Mouse (Mus musculus) limb, embryonic 11.5 days (tissue): ENCODE measurements around the gene Fabp3. TPM values are rescaled to one million over a fixed set of nuclear protein-coding genes. Genes with fewer than 3 reads are reported as not detected.

ENCODE experiments used
- ATAC-seq: fragments of 200-750 bp; cut with Nextera tagmentation; 2 replicates; pipeline ENCODE4 v1.8.0; 2017; ENCODE audit warnings: low read depth; ENCODE audit not compliant: insufficient number of reproducible peaks, low FRiP score, low TSS enrichment
- DNase-seq: peaks from one replicate; pipeline ENCODE4 v3.0.0-alpha.2; 2015; ENCODE audit warnings: low spot score
- H3K27ac ChIP-seq: fragments of 300-500 bp; sonication (generic); replicated peaks from 2 replicates; pipeline ENCODE4 v1.5.1; 2014; ENCODE audit warnings: low read depth, mild to moderate bottlenecking, low read length
- H3K27me3 ChIP-seq: fragments of 300-500 bp; sonication (generic); 2 replicates; pipeline ENCODE4 v1.6.1; 2014; ENCODE audit warnings: mild to moderate bottlenecking, low read length, mixed read lengths; ENCODE audit not compliant: control insufficient read depth, insufficient read depth
- H3K36me3 ChIP-seq: fragments of 300-500 bp; sonication (generic); 2 replicates; pipeline ENCODE4 v1.6.1; 2014; ENCODE audit warnings: mild to moderate bottlenecking, low read length, moderate library complexity, mixed read lengths; ENCODE audit not compliant: control insufficient read depth, insufficient read depth
- H3K4me1 ChIP-seq: fragments of 300-500 bp; sonication (generic); 2 replicates; pipeline ENCODE4 v1.6.1; 2014; ENCODE audit warnings: low read length, mixed read lengths; ENCODE audit not compliant: control insufficient read depth, insufficient read depth
- H3K4me2 ChIP-seq: fragments of 300-500 bp; sonication (generic); 2 replicates; pipeline ENCODE4 v1.6.1; 2014; ENCODE audit warnings: low read depth, mild to moderate bottlenecking, moderate library complexity; ENCODE audit not compliant: severe bottlenecking
- H3K4me3 ChIP-seq: fragments of 300-500 bp; sonication (generic); 2 replicates; pipeline ENCODE4 v1.5.1; 2014; ENCODE audit warnings: low read depth, low read length
- H3K9ac ChIP-seq: fragments of 300-500 bp; sonication (generic); 2 replicates; pipeline ENCODE4 v1.6.1; 2014; ENCODE audit warnings: mild to moderate bottlenecking, low read length
- H3K9me3 ChIP-seq: fragments of 300-500 bp; sonication (generic); 2 replicates; pipeline ENCODE4 v1.6.1; 2016; ENCODE audit warnings: low read length; ENCODE audit not compliant: control insufficient read depth
- WGBS: fragments of 180-500 bp; shearing (Covaris S2); extraction: QIAGEN DNeasy Blood & Tissue Kit; methylation state at CpG from one replicate; pipeline ENCODE4 v1.1.7; 2014; 5-methylcytosine and 5-hydroxymethylcytosine counted together
- polyA plus RNA-seq: library from polyadenylated mRNA; unstranded; fragments of >200 nt; fragmentation: Nextera tagmentation; extraction: Ambion mirVana; gene quantifications from 2 replicates; pipeline ENCODE4 v1.2.1, GENCODE M21; 2014

Fabp3 gene
- polyA plus RNA-seq, 1 experiment from 2014 or later = 5.1 TPM

DNA sequence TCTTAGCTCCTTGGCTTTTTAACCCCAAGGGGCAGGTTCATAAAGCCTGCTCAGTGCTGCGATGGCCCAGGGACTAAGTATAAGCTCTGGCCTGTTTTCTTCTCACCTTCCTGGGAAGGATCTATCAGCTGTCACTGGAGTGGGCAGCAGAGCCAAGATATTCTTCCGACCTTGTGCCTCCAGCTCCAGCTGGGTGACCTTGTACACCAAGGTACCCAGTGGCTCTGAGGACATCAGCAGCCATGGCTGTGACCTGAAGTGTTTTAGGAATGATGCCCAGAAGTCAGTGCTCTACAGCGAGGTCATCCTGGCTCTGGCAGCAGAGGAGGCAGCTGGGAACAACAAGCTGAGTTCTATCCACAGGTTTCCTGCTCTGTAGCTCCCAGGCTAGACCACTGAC is 4.1 kb downstream of the Fabp3 start:
- WGBS = 82% methylated on average over 3 of the region's 3 CpGs
- ATAC-seq (no peak), DNase-seq (no peak)
- Histone ChIP-seq H3K9ac (no peak overlapping the region), H3K4me1 (peaks cover 13% of the 10 kb centered on the region; the same call in 1 of the 2 replicates), H3K36me3 (peaks cover 3% of the 10 kb centered on the region; the same call in 1 of the 2 replicates), H3K27ac (no peak overlapping the region), H3K27me3 (peaks cover 27% of the 10 kb centered on the region), H3K9me3 (no peaks in the 10 kb centered on the region), H3K4me2 (no peak overlapping the region), H3K4me3 (no peak overlapping the region)

GRCm38 (mm10) chr4:130313552-130313951 is 5.2 kb downstream of the Fabp3 start:
- Histone ChIP-seq H3K9ac (no peak overlapping the region), H3K27me3 (peaks cover 16% of the 10 kb centered on the region), H3K4me1 (peaks cover 5% of the 10 kb centered on the region; the same call in 1 of the 2 replicates), H3K4me2 (no peak overlapping the region), H3K4me3 (no peak overlapping the region), H3K36me3 (peaks cover 3% of the 10 kb centered on the region; the same call in 1 of the 2 replicates), H3K9me3 (no peaks in the 10 kb centered on the region), H3K27ac (no peak overlapping the region)
- WGBS = 87% methylated on average over 4 of the region's 4 CpGs
- DNase-seq (no peak), ATAC-seq (no peak)

GRCm38 (mm10) chr4:130315771-130316527 is 7.6 kb downstream of the Fabp3 start:
- H3K27me3 ChIP-seq = no peaks in the 10 kb centered on the region
- H3K4me3 ChIP-seq = no peak overlapping the region
- peaks cover 4% of the 10 kb centered on the region; the same call in 1 of the 2 replicates for H3K36me3 ChIP-seq
- ATAC-seq = no peak
- H3K9ac ChIP-seq = no peak overlapping the region
- WGBS = 81% methylated on average over 13 of the region's 13 CpGs
- H3K9me3 ChIP-seq = no peaks in the 10 kb centered on the region
- H3K4me2 ChIP-seq = no peak overlapping the region
- H3K4me1 ChIP-seq = no peaks in the 10 kb centered on the region
- no peak for DNase-seq
- no peak overlapping the region for H3K27ac ChIP-seq

DNA sequence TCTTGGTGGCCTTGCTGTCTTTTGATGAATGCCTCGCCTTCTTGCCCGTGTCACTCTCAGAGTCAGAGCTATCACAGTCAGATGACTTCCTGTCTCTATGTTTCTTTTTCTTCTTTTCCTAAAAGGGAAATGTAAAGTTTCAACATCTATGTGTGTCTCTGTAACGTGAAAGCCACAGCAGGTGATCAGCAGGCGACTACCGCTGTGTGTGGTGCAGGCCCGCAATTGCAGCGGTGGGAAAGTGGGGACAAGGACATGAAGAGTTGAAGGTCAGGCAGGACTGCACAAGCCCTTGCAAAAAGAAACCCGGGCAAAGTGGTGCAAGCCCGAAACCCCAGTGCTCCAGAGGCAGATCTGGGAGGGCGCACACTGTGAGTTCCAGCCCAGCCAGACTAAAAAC is 8.3 kb downstream of the Fabp3 start:
- Histone ChIP-seq H3K36me3 (peaks cover 7% of the 10 kb centered on the region; the same call in 1 of the 2 replicates), H3K4me3 (no peak overlapping the region), H3K9ac (no peak overlapping the region), H3K9me3 (no peaks in the 10 kb centered on the region), H3K27ac (no peak overlapping the region), H3K4me1 (no peaks in the 10 kb centered on the region), H3K27me3 (no peaks in the 10 kb centered on the region), H3K4me2 (no peak overlapping the region)
- 88% methylated on average over 10 of the region's 10 CpGs for WGBS
- no peak for DNase-seq
- no peak for ATAC-seq

- no peak overlapping the region for H3K9ac ChIP-seq
- H3K4me1 ChIP-seq = no peaks in the 10 kb centered on the region
- H3K36me3 ChIP-seq = peaks cover 10% of the 10 kb centered on the region; the same call in 1 of the 2 replicates
- no peaks in the 10 kb centered on the region for H3K9me3 ChIP-seq
- no peak overlapping the region for H3K4me3 ChIP-seq
- H3K27me3 ChIP-seq = no peaks in the 10 kb centered on the region
- H3K27ac ChIP-seq = no peak overlapping the region
- DNase-seq (no peak), ATAC-seq (no peak)
- WGBS = 68% methylated on average over 3 of the region's 3 CpGs
- H3K4me2 ChIP-seq = no peak overlapping the region
These were observed 9.7 kb downstream of the Fabp3 start for GRCm38 (mm10) chr4:130318122-130318521.

DNA sequence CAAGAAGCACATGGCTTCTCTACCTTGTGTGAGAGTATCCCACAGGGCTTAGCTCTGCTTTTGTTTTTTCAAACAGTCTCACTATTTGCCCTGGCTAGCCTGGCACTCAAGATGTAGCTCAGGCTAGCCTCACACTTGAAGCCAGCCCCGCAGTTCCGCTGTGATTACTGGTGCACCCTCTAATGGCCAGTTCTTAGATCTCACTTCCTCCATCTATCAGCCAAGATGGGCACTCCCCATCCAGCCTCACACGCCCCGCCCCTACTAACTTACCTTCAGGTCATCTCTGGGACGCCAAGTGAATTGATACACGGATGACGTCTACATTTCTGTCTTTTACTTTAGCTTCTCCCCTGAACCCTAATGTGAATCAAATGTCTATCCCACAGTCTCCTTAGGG is 11.2 kb downstream of the Fabp3 start:
- ATAC-seq (no peak), DNase-seq (no peak)
- Histone ChIP-seq H3K27me3 (no peaks in the 10 kb centered on the region), H3K4me2 (no peak overlapping the region), H3K4me3 (no peak overlapping the region), H3K27ac (no peak overlapping the region), H3K36me3 (peaks cover 10% of the 10 kb centered on the region; the same call in 1 of the 2 replicates), H3K9ac (no peak overlapping the region), H3K9me3 (no peaks in the 10 kb centered on the region), H3K4me1 (no peaks in the 10 kb centered on the region)
- WGBS = 85% methylated on average over 7 of the region's 7 CpGs

GRCm38 (mm10) chr4:130321640-130322039 is 13.2 kb downstream of the Fabp3 start:
- Histone ChIP-seq H3K36me3 (peaks cover 11% of the 10 kb centered on the region), H3K4me3 (no peak overlapping the region), H3K27ac (no peak overlapping the region), H3K4me2 (no peak overlapping the region), H3K4me1 (no peaks in the 10 kb centered on the region), H3K9ac (no peak overlapping the region), H3K27me3 (no peaks in the 10 kb centered on the region), H3K9me3 (no peaks in the 10 kb centered on the region)
- ATAC-seq (no peak), DNase-seq (no peak)
- 94% methylated on average over 7 of the region's 7 CpGs for WGBS

GRCm38 (mm10) chr4:130322567-130322966 is 14.2 kb downstream of the Fabp3 start:
- no peak overlapping the region for H3K4me3 ChIP-seq
- no peaks in the 10 kb centered on the region for H3K27me3 ChIP-seq
- H3K4me2 ChIP-seq = no peak overlapping the region
- 86% methylated on average over 7 of the region's 7 CpGs for WGBS
- DNase-seq = no peak
- peaks cover 11% of the 10 kb centered on the region for H3K36me3 ChIP-seq
- H3K27ac ChIP-seq = no peak overlapping the region
- no peaks in the 10 kb centered on the region for H3K4me1 ChIP-seq
- ATAC-seq = no peak
- H3K9me3 ChIP-seq = no peaks in the 10 kb centered on the region
- no peak overlapping the region for H3K9ac ChIP-seq
